Mouse (Mus musculus) kidney, postnatal 4 days (tissue): Measurements from ENCODE around the gene Ak2.

ENCODE experiments used
- DNase-seq, 2 experiments: peaks; one replicate each; pipeline ENCODE4 v3.0.0; 2021; ENCODE audit warnings: mixed read lengths in 2 of 2

Ak2 gene

GRCm38 (mm10) chr4:128976577-128976976 is 15.2 kb upstream of the Ak2 start:
- DNase-seq: no peak

DNA sequence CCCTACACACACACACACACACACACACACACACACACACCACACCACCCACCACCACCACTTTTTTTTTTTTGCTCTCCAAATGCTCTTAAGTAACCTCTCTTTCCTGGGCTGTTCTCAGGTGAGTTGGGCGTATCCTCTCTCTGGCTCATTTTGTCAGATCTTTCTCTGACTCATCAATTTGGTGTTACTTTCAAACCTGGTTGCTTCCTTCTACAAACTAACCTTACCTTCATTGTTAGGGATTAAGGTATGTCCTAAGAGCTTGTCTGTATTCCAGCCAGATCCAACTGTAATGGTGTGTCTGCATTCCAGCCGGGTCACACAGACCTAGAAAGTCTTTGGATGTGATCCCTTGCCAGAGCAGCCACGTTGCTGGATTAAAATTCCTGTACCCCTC is 14.5 kb upstream of the Ak2 start:
- DNase-seq: no peak

DNA sequence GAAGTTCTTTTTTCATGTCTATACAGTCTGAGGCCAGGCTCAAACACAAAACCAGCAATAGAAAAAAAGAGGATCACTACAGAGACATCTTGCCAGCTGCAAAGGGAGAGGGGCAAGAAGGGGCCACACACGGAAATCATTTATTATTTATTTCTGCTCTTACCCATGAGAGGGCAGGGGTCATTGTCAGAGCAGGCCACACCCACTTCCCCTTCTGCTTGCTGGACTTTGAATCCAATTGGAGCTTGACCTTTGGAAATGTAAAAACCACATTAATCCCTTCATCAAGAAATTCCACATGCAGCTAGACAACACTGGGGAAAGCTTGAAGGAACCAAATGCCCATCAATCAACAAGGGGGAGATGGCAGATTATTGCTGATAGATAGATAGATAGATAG is 13.1 kb upstream of the Ak2 start:
- no peak for DNase-seq

GRCm38 (mm10) chr4:128980890-128981832 is 10.6 kb upstream of the Ak2 start:
- DNase-seq: no peak

- DNase-seq: peak in 1 of 2 experiments; percentile 51
Measured at GRCm38 (mm10) chr4:128981833-128982180, 10.0 kb upstream of the Ak2 start.

GRCm38 (mm10) chr4:128983151-128983550 is 8.6 kb upstream of the Ak2 start:
- DNase-seq: peak; percentile 41 to 54

GRCm38 (mm10) chr4:128983656-128984055 is 8.1 kb upstream of the Ak2 start:
- no peak for DNase-seq

GRCm38 (mm10) chr4:128984600-128984999 is 7.2 kb upstream of the Ak2 start:
- no peak for DNase-seq

- no peak for DNase-seq
Measured at GRCm38 (mm10) chr4:128988911-128989310, 2.8 kb upstream of the Ak2 start.

- DNase-seq: peak; percentile 27 to 62
Measured at GRCm38 (mm10) chr4:128989678-128990077, 2.1 kb upstream of the Ak2 start.

DNA sequence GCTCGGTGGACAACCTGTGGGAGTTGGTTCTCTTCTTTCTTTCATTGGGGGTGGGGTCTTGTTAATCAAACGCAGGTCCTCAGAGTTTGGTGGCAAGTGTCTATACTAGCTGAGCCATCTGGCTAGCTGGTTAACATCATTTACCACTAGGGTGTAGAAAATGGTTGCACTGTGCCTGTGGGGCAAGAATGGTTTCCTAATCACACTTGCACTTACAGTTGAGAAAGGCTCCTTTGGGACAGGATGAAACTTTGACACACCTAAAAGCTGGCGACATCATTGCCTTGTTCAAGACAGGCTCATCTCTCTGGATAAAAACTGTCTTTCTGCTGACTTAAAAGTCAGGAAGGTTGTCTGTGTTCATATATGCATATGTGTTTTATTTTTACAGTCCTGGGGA is 418 bp downstream of the Ak2 start:
- DNase-seq: no peak

- DNase-seq: peak; percentile 92 to 95
Measured at GRCm38 (mm10) chr4:128993025-128993662, 1.4 kb downstream of the Ak2 start.

DNA sequence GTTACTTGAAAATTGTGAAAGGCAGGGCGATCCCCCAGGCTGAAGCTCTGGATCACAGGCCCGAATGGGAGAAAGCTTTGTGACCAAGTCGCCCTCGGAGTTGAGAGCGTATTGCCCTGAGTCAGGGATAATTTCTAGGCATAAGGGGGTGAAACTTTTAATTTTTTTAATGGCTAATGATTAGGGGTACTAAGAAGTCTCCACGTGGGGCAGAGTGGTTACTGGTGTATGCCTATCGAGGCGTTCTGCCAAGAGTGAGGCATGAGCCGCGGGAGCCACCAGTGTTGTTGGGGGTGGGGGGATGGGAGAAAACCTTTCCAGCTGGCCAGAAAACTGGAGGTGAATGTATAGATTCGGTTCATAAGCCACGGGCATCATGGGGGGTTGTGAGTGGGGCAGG is 1.9 kb downstream of the Ak2 start:
- no peak for DNase-seq

- DNase-seq: no peak
Measured at GRCm38 (mm10) chr4:128995238-128995637, 3.5 kb downstream of the Ak2 start.

DNA sequence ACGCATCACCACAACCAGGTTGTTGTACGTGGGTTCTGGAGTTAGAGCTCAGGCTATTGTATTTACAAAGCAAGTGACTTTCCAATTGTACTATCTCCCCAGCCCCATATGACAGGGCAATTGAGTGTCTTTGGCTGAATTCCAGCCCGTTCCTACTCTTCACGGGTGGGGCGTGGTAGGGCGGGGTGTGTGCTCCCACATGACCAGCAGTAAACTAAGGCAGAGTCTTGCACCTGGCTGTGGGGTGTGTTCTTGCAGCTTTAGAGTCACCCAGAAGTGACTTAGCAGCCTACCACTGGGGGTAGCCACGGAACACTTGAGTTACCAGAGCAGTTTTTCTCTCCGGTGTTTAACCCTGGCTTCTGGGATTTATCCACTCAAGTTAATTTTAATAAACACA is 5.5 kb downstream of the Ak2 start:
- DNase-seq: no peak

DNA sequence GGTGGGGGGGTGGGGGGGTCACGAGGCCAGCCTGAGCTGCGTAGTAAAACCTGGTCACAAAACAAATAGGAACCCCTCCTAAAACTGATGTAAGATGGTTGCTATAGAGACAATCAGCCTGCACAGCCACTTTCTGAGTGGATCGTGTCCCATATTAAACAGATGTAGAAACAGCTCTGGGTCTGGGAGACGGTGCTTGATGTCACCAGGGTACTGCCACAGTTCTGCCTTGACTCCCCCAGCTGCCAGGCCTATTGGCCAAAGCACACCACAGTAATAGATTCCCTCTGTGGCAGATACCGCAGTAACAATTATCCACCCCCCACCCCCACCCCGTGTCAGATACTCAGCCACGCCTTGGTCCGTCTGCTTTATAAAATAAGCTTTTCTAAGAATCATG is 6.6 kb downstream of the Ak2 start:
- DNase-seq: no peak

DNA sequence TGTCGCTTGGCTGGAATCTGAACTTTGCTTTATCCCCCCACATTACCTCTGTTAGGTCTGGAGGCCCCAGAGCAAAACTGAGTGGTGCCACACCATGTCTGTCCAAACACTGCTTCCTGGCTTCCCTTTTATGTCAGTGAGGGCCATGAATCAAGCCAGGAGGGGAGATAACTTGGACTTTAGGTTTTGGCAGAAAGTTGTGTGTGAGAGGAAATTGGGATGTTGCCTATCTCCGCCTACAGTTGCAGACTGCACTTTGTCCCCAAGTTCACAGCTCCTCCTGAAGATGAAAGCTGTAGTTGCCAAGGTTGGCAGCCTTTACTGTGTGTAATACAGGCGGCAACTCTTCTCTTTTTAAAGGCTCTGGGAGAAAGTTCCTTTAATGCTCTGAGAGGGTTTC is 9.0 kb downstream of the Ak2 start:
- DNase-seq: no peak

- DNase-seq: no peak
Measured at GRCm38 (mm10) chr4:129003720-129004119, 12.0 kb downstream of the Ak2 start.

DNA sequence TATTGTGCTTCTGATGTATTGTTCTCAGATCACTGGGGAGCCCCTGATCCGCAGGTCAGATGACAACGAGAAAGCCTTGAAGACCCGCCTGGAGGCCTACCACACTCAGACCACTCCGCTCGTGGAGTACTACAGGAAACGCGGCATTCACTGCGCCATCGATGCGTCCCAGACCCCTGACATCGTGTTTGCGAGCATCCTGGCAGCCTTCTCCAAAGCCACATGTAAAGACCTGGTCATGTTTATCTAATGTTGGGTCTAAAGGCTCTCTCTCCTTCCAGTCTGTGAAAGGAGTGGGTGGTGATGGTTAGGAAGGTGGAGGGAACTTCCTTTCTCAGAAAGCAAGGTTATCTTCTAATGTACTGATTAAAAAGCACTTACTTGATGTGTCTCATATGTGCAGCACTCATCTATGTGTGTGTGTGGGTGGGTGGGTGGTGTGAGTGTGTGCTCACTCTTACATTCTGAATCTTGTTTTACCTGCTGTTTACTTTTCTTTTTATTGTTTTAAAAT is 16.3 kb downstream of the Ak2 start:
- no peak for DNase-seq

GRCm38 (mm10) chr4:129008672-129009071 is 16.9 kb downstream of the Ak2 start:
- DNase-seq: peak in 1 of 2 experiments; percentile 35

- DNase-seq: no peak
Measured at GRCm38 (mm10) chr4:129009521-129009920, 17.8 kb downstream of the Ak2 start.

GRCm38 (mm10) chr4:129011604-129012121 is 19.9 kb downstream of the Ak2 start:
- DNase-seq: peak; percentile 56 to 65

DNA sequence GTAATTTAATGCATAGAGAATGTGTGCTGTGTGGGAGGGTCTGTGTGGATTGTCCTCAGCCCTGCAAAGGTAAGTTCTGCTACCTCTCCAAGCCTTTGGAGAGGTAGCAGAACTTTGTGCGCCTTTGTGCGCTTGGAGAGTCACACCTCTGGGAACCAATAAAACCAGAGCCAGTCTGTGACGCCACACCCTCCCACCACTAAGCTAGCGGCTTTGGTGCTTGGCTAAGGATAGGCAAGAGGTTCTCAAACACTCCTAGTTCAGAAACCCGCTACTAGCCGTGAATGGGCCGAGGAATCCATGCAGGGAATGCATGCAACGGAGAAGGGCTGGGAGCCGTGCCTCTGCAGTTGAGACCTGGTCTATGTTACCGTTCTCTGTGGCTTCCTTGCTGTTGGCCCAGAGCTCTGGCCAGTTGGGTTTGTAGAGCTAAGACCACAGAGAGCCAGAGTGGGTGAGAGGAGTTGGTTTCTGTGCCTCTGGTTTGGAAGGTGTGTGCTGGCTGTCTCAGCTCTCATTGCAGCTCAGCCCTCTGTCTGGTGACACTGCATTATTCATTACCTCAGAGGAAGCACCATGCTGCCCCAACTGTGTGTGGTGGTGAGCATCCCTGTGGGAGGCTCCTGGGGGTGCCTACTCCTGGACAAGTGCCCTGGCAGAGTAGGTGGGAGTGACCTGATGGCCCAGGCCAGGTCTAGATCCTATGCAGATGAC is 21.6 kb downstream of the Ak2 start:
- DNase-seq: no peak
